Mouse (Mus musculus) gastrocnemius, postnatal 25 days (tissue): ENCODE measurements around the gene Rasgrf2. TPM values are rescaled to one million over a fixed set of nuclear protein-coding genes. Genes with fewer than 3 reads are reported as not detected.

Experiments
- DNase-seq: peaks from one replicate; pipeline ENCODE4 v3.0.0; 2022
- total RNA-seq, 2 experiments: library from RNA; stranded (reverse); gene quantifications; 1 replicate in 1 of 2; 2 replicates in 1 of 2; pipeline ENCODE4 v1.2.3; 2021

The Rasgrf2 gene
- total RNA-seq, 2 experiments from 2014 or later = 3.3 to 4.8 TPM

DNA sequence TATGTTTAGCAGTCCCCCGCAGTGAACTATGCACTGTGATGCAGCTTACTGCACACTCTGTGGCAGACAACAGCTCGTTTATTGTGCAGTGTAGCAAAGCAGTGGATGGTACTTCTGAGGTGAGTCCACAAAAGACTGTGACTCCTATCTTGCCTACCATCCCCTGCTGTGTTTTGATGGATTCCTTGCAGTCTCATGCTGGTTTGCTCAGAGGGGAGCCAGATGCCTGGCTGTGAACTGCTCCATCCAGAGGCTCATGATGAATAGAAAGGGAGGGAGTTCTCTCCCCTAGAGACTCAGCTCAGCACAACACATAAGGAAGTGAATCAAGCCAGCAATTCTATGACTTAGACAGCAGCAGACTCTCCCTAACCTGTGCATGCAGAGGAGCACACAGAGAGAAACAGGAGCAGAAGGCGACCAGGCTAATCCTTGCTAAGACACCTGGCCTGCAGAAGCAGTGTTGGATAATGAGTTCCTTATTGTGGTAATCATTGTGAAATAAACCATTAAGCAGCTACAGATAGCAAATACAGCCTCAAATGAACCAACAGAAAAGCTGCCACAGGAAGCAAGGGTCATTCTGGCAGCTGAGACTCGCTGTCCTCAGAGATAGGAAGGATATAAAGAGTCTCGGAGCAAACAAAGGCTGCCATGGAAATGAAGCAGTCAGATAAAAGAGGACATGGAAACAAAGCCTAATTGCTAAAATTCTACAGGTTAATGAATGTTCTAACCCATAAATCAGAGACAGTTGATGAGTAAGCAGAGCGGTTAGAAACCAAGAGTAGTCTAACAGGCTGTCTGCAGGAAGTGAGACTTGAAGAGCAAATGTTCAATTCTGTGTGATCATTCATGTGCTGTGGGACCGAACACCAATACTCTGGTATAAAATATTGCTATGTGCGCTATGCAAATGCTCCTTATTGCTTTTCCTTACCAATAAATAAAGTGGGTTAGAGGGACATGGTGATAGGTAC is 89.6 kb downstream of the Rasgrf2 start:
- DNase-seq = no peak

GRCm38 (mm10) chr13:92030364-92031057 is 100.9 kb downstream of the Rasgrf2 start:
- DNase-seq = no peak

GRCm38 (mm10) chr13:92029666-92030065 is 101.8 kb downstream of the Rasgrf2 start:
- no peak for DNase-seq

GRCm38 (mm10) chr13:92027951-92028350 is 103.5 kb downstream of the Rasgrf2 start:
- no peak for DNase-seq

GRCm38 (mm10) chr13:92026651-92027050 is 104.8 kb downstream of the Rasgrf2 start:
- no peak for DNase-seq

GRCm38 (mm10) chr13:92025124-92025523 is 106.3 kb downstream of the Rasgrf2 start:
- DNase-seq = no peak

- no peak for DNase-seq
These were observed 109.3 kb downstream of the Rasgrf2 start for GRCm38 (mm10) chr13:92022202-92022601.

DNA sequence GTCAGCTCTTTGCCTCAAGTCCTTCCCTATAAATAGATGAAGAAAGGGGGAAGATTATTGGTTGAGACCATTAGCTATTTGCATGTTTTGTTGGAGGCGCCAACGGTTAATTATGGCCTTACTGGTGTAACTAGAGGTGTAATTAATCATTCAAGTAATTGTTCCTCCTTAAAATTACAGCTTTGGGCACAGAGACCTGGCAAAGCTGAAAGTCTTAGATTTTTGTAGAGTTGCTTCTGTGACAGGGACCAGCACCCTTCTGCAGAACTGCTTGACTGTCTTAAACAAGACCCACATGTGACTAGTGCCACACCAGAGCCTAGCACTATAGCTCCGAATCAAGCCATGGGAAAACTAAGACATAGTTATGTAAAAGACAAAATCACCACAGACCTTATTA is 134.5 kb downstream of the Rasgrf2 start:
- DNase-seq = no peak

DNA sequence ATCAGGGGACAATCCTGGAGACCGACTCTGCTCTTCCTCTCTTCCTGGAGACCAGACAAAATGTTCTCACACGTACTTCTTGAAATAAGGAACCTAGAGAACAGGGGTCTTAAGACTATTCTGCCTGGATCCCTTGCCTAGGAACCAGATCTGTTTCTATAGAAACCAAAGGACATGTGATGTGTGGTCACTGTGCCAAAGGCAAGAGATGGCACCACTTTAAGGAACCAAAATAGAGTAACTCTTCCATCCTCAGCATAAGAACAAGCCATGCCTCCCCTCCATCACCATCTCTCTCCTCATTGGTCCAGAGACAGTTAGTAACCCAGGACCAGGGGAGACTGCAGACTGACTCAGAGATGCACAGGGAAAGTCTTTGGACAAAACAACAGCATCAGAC is 140.0 kb downstream of the Rasgrf2 start:
- no peak for DNase-seq

DNA sequence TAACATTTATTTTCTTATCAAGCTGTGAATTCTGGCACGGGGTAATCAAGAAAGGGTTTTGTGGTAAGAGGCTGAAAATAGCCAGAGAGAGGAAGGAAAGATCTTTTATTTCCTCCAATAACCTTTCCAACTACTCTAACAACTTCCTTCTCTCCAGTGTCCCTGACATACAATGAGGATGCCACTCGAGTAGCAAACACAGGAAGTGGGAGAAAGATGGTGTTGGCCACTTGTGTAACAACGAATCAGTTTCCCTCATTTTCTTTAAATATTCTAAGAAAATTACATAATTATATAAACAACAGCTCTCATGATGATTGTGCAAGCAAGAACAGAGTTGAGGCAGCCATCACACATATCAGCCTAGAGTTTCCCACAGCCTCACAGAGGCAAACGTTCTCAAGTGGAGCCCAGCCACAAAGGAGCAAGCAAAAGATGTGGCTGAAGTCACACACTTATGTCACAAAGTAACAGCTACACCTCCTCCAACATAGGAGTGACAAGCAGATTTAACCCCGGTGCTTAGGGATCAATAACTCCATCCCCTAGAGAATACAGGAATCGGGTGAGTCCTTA is 140.7 kb downstream of the Rasgrf2 start:
- DNase-seq = no peak

DNA sequence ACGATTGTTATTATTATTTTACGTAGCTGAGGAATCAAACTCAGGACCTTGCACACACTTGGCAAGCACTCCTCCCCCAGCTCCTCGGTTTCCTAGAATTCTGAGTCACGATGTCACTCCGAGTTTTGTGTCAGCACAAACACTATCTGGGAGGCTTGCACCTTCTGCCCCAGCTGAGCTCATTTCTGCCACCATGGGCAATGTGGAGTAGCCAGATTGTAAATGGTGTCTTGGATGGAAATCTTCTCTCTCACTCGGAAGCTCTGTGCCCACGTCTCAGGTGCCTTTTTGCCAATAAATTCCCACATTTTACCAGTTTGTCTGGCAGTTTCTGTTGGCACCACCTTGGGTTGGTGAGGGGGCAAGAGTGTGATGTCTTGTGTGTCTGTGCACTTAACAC is 143.1 kb downstream of the Rasgrf2 start:
- no peak for DNase-seq

- DNase-seq = no peak
These were observed 144.5 kb downstream of the Rasgrf2 start for GRCm38 (mm10) chr13:91986958-91987357.

DNA sequence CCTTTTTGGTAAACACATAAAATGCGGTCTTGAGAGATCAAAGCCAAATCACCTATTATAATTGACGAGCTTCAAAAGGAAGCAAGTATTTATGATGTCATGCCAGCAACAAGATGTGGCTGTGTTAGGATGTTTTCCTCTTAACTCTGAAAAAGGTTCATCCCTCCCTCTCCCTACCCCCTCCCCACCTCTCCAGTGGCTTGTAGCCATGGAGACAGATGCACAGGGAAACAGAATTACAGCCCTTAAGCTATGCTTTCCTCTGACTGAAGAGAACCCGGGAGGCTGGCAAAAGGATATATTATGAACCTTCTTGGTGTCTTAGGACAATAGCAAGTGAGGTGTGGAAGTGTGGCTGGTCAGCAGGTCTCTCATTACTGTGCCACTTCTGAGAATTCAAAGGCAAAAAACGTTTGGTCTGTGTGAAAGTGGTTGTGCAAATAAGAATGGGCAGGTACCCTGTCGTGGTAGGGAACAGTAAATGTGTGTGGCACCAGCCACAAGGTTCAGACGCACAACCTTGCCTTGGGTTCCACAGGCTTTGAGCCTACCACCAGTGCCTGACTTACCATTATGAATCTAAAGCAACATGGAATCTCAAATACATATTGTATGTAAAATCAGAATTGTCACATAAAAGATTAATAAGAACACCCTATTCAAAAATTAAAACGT is 145.4 kb downstream of the Rasgrf2 start:
- DNase-seq = no peak

- DNase-seq = no peak
These were observed 146.4 kb downstream of the Rasgrf2 start for GRCm38 (mm10) chr13:91985019-91985418.

DNA sequence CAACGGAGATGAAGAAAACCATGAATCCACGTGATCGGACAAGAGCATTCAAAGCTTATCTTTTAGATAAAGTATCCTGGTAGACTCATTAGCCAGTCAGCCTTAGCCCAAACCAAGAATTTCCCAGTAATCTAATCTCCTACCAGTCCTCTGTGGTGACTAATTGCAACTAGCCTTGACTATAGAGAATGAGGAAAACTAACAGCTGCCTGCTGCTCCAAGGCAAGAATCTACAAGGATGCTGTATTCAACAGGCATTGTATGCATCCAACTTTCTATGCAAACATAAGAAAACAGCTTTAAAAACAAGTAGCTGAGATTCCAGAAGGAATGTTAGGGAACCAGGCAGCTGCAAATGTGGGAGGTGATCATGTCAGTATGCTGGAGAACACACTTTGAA is 149.4 kb downstream of the Rasgrf2 start:
- DNase-seq = no peak

DNA sequence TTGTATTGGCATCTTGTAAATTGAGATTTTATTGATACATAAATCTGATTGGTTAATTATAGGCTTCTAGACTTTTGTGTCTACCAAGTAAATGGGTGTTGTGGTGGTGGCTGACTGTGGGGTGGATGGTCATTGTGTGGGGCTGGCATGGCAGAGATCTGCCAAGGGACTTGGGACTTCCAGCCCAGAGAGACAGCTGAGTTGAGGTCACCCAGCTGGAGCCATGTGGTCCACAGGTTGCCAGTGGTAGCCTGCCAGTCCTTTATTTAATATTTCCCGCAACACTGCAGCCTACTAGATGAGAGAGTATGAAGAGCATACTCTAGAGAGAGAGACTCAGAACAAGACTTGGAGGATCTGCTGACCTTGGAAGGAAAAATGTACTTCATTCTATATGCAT is 150.0 kb downstream of the Rasgrf2 start:
- no peak for DNase-seq

DNA sequence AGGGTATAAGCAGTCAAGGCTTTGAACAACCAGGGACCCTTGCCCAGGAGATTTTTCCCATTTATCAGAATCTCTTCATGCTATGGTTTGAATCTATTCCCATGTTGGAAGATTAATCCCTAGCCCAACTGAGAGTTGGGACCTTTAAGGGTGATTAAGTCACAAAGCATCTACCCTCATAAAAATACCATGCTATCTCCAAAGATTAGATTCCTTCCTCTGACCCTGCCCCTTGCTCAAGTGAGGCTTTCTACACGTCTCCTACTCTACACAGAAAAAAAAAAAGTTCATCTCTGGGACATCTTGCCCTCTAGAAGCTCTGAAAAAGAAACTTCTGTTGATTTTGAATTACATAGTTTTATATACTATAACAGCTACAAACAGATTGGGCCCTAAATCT is 154.5 kb downstream of the Rasgrf2 start:
- DNase-seq = no peak

GRCm38 (mm10) chr13:91976541-91976940 is 154.9 kb downstream of the Rasgrf2 start:
- no peak for DNase-seq

- DNase-seq = no peak
These were observed 157.3 kb downstream of the Rasgrf2 start for GRCm38 (mm10) chr13:91974154-91974553.

DNA sequence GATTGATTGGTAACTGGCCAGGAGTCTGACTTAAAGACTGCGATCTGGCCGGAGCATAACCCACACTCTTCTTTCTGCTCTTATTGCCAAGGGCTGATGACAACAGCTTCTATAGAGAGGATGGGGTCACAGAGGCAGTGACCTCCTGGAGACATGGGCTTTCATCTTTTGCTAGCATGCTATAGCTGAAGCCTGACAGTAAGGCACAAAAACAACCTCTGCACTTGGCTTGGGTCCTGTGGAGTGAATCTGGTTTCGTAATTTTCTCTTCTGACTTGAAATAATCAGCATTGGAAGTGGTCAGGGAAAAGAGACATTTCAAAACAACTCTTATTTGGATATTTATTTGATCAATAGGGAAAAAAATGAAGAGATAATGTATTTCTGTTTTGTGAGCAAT is 160.2 kb downstream of the Rasgrf2 start:
- no peak for DNase-seq

DNA sequence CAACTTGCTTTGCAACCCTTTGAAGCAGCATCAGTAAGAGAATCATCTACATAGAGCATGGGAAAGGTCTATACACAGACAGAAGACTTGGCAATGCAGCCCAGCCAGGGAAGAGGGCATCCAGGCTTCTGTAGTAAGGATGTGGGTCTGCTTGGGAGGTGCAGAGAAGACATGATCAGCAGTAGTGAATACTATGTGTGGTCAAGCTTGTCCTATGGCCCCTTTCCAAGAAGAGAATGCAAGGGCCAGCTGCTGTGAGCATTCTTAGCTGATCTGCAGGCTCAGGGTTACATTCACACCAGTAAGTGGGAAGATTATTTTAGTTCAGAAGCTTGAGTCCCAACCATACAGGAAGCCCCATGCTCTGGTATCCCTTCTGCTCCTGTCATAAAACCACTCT is 175.0 kb downstream of the Rasgrf2 start:
- DNase-seq = no peak

GRCm38 (mm10) chr13:91955646-91956045 is 175.8 kb downstream of the Rasgrf2 start:
- DNase-seq = no peak
